8 mouse cellular contexts compared by ENCODE assay signal in the genomic region with DNA sequence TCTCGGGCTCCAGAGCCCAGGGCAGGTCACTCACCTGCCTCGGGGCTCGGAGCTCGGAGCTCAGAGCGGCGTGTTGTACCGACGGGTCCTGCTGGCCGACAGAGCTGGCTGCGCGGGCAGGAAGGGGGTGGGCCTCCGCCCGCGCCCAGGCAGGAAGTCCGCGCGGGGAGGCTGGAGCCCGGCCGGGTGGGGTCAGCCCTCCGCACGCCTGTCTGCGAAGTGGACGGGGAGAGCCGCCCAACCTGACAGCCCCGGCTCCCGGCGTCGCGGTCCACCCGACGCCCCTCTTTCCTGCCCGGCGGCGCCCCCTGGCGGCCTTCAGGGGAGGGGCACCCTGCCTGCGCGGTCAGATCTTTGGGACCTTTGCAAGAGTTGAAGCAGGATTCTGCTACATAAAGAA. TPM values are rescaled to one million over a fixed set of nuclear protein-coding genes. Genes with fewer than 3 reads are reported as not detected.
DNase-seq lines count a peak whose midpoint lies in the region; ATAC-seq lines count a peak whose summit lies in the region.

No protein-coding gene starts in this region.

- H3K27me3 ChIP-seq in embryonic facial prominence, embryonic 10.5 days (replicated peaks; ENCODE audit: low read depth, poor library complexity, severe bottlenecking) = peaks cover 94% of the 10 kb centered on the region
- H3K27me3 ChIP-seq in heart, embryonic 11.5 days (ENCODE audit: control insufficient read depth, insufficient read depth, low read length) = peaks cover 31% of the 10 kb centered on the region
- no peaks in the 10 kb centered on the region for H3K27me3 ChIP-seq in kidney, embryonic 14.5 days (ENCODE audit: control insufficient read depth, insufficient read depth, low read length)
- H3K27me3 ChIP-seq in neural tube, embryonic 13.5 days = peaks cover 59% of the 10 kb centered on the region

- no peaks in the 10 kb centered on the region for H3K9me3 ChIP-seq in embryonic facial prominence, embryonic 10.5 days
- H3K9me3 ChIP-seq in heart, embryonic 11.5 days (replicated peaks; ENCODE audit: control insufficient read depth, low read length) = no peaks in the 10 kb centered on the region
- no peaks in the 10 kb centered on the region for H3K9me3 ChIP-seq in kidney, embryonic 14.5 days (ENCODE audit: control insufficient read depth, low read length)
- H3K9me3 ChIP-seq in neural tube, embryonic 13.5 days = no peaks in the 10 kb centered on the region

- peak overlapping the region; percentile 59 for H3K4me3 ChIP-seq in embryonic facial prominence, embryonic 10.5 days
- H3K4me3 ChIP-seq in heart, embryonic 11.5 days (ENCODE audit: low read depth, low read length) = peak overlapping the region; percentile 49
- H3K4me3 ChIP-seq in kidney, embryonic 14.5 days (ENCODE audit: low read length) = peak overlapping the region; percentile 56
- H3K4me3 ChIP-seq in neural tube, embryonic 13.5 days = peak overlapping the region; percentile 36

- 1% methylated on average over 37 of the region's 37 CpGs for WGBS in embryonic facial prominence, embryonic 10.5 days
- WGBS in heart, embryonic 11.5 days (ENCODE audit: insufficient replicate concordance) = 1% methylated on average over 34 of the region's 37 CpGs
- WGBS in kidney, embryonic 14.5 days = under 1% methylated on average over 33 of the region's 37 CpGs
- 1% methylated on average over 36 of the region's 37 CpGs for WGBS in neural tube, embryonic 13.5 days

- peak overlapping the region; percentile 77 for H3K27ac ChIP-seq in embryonic facial prominence, embryonic 10.5 days (replicated peaks)
- peak overlapping the region; percentile 25 for H3K27ac ChIP-seq in heart, embryonic 11.5 days (ENCODE audit: low read depth, low read length)
- H3K27ac ChIP-seq in kidney, embryonic 14.5 days (ENCODE audit: low read depth, low read length) = peak overlapping the region; percentile 89
- H3K27ac ChIP-seq in neural tube, embryonic 13.5 days (replicated peaks) = peak overlapping the region; percentile 46

- peaks cover 65% of the 10 kb centered on the region for H3K4me1 ChIP-seq in embryonic facial prominence, embryonic 10.5 days
- peaks cover 18% of the 10 kb centered on the region for H3K4me1 ChIP-seq in heart, embryonic 11.5 days (ENCODE audit: control insufficient read depth, insufficient read depth, low read length)
- peaks cover 56% of the 10 kb centered on the region for H3K4me1 ChIP-seq in kidney, embryonic 14.5 days (ENCODE audit: control insufficient read depth, insufficient read depth, low read length)
- H3K4me1 ChIP-seq in neural tube, embryonic 13.5 days (replicated peaks) = peaks cover 34% of the 10 kb centered on the region

- no peaks in the 10 kb centered on the region for H3K36me3 ChIP-seq in embryonic facial prominence, embryonic 10.5 days (replicated peaks)
- no peaks in the 10 kb centered on the region for H3K36me3 ChIP-seq in heart, embryonic 11.5 days (ENCODE audit: control insufficient read depth, insufficient read depth, low read length)
- H3K36me3 ChIP-seq in kidney, embryonic 14.5 days (ENCODE audit: control insufficient read depth, insufficient read depth, low read length) = no peaks in the 10 kb centered on the region
- H3K36me3 ChIP-seq in neural tube, embryonic 13.5 days = no peaks in the 10 kb centered on the region

- H3K9ac ChIP-seq in heart, embryonic 11.5 days (ENCODE audit: low read depth, low read length) = peak overlapping the region; percentile 53
- H3K9ac ChIP-seq in kidney, embryonic 14.5 days (ENCODE audit: low read depth, low read length) = peak overlapping the region; percentile 70
- H3K9ac ChIP-seq in neural tube, embryonic 13.5 days = peak overlapping the region; percentile 61

- DNase-seq in right cerebral cortex, adult 18-20 months = peak; percentile 32
- DNase-seq in right cerebral cortex, postnatal 36 days (ENCODE audit: low spot score in 2 of 2) = no peak
- peak; percentile 88 for DNase-seq in embryonic facial prominence, embryonic 10.5 days (ENCODE audit: low spot score)
- DNase-seq in lung, adult 18-20 months = peak; percentile 87 to 90
- DNase-seq in thymus, adult 18-20 months = peak; percentile 50 to 61

- peak; percentile 78 for ATAC-seq in heart, embryonic 11.5 days (replicated peaks; ENCODE audit: insufficient number of reproducible peaks, low FRiP score, low TSS enrichment)
- ATAC-seq in kidney, embryonic 14.5 days (ENCODE audit: low FRiP score, low TSS enrichment) = peak; percentile 75
- no peak for ATAC-seq in neural tube, embryonic 13.5 days (ENCODE audit: low read depth)

- H3K4me2 ChIP-seq in heart, embryonic 11.5 days = peak overlapping the region; percentile 60
- H3K4me2 ChIP-seq in kidney, embryonic 14.5 days (replicated peaks; ENCODE audit: low read depth, low read length) = peak overlapping the region; percentile 65
- H3K4me2 ChIP-seq in neural tube, embryonic 13.5 days = peak overlapping the region; percentile 49

RNA-seq across cellular contexts. Expression of a gene that starts 20.4 kb away (rescaled TPM):
- polyA plus RNA-seq in embryonic facial prominence, embryonic 10.5 days (2016; fragmentation: Nextera tagmentation; extraction: Ambion mirVana) = 0.28 and 0.41 TPM in 2 replicates
- polyA plus RNA-seq in heart, embryonic 11.5 days (2014; fragmentation: Nextera tagmentation; extraction: Ambion mirVana) = 0.43 and 0.66 TPM in 2 replicates
- 0.87 and 0.89 TPM in 2 replicates for polyA plus RNA-seq in kidney, embryonic 14.5 days (2014; fragmentation: Nextera tagmentation; extraction: Ambion mirVana)
- 0.40 and 0.50 TPM in 2 replicates for polyA plus RNA-seq in neural tube, embryonic 13.5 days (2015; fragmentation: Nextera tagmentation; extraction: Ambion mirVana)

RNA-seq across cellular contexts. Expression of a gene that starts 26.1 kb away (rescaled TPM):
- polyA plus RNA-seq in embryonic facial prominence, embryonic 10.5 days (2016; fragmentation: Nextera tagmentation; extraction: Ambion mirVana) = 10.7 and 11.0 TPM in 2 replicates
- polyA plus RNA-seq in heart, embryonic 11.5 days (2014; fragmentation: Nextera tagmentation; extraction: Ambion mirVana) = 0.30 and 0.51 TPM in 2 replicates
- 5.3 and 5.4 TPM in 2 replicates for polyA plus RNA-seq in kidney, embryonic 14.5 days (2014; fragmentation: Nextera tagmentation; extraction: Ambion mirVana)
- 219 and 314 TPM in 2 replicates for polyA plus RNA-seq in neural tube, embryonic 13.5 days (2015; fragmentation: Nextera tagmentation; extraction: Ambion mirVana)

RNA-seq across cellular contexts. Expression of a gene that starts 27.9 kb away (rescaled TPM):
- polyA plus RNA-seq in embryonic facial prominence, embryonic 10.5 days (2016; fragmentation: Nextera tagmentation; extraction: Ambion mirVana) = 0.49 and 0.54 TPM in 2 replicates
- 0.03 and 0.23 TPM in 2 replicates for polyA plus RNA-seq in heart, embryonic 11.5 days (2014; fragmentation: Nextera tagmentation; extraction: Ambion mirVana)
- polyA plus RNA-seq in kidney, embryonic 14.5 days (2014; fragmentation: Nextera tagmentation; extraction: Ambion mirVana) = 0.95 and 0.97 TPM in 2 replicates
- polyA plus RNA-seq in neural tube, embryonic 13.5 days (2015; fragmentation: Nextera tagmentation; extraction: Ambion mirVana) = 3.4 and 5.4 TPM in 2 replicates

RNA-seq across cellular contexts. Expression of a gene that starts 55.3 kb away (rescaled TPM):
- polyA plus RNA-seq in embryonic facial prominence, embryonic 10.5 days (2016; fragmentation: Nextera tagmentation; extraction: Ambion mirVana) = 12.2 and 13.4 TPM in 2 replicates
- 12.1 and 13.5 TPM in 2 replicates for polyA plus RNA-seq in heart, embryonic 11.5 days (2014; fragmentation: Nextera tagmentation; extraction: Ambion mirVana)
- polyA plus RNA-seq in kidney, embryonic 14.5 days (2014; fragmentation: Nextera tagmentation; extraction: Ambion mirVana) = 25.3 and 41.0 TPM in 2 replicates
- 13.1 and 13.3 TPM in 2 replicates for polyA plus RNA-seq in neural tube, embryonic 13.5 days (2015; fragmentation: Nextera tagmentation; extraction: Ambion mirVana)

Comparison
In these comparisons a context has a peak if more than half of its experiments do, and no peak if none do; other contexts are left out.
1. DNase-seq: peak in right cerebral cortex, adult 18-20 months (single experiment), embryonic facial prominence, embryonic 10.5 days (single experiment), lung, adult 18-20 months (2 of 2) and thymus, adult 18-20 months (2 of 2); none in right cerebral cortex, postnatal 36 days (0 of 2).
2. H3K27ac ChIP-seq: peak in every context shown above with its lines; median percentile 89 in kidney, embryonic 14.5 days; 77 in embryonic facial prominence, embryonic 10.5 days; 46 in neural tube, embryonic 13.5 days; 25 in heart, embryonic 11.5 days.
3. RNA of a gene that starts 26.1 kb away (polyA plus RNA-seq): 219 to 314 TPM in neural tube, embryonic 13.5 days; 10.7 to 11.0 TPM in embryonic facial prominence, embryonic 10.5 days, 5.3 to 5.4 TPM in kidney, embryonic 14.5 days and 0.30 to 0.51 TPM in heart, embryonic 11.5 days; every median in the first group is over 10 times any median in the second.
4. Peak in every context shown above with its lines, with median percentiles within 50 percentile points of each other: H3K4me3 ChIP-seq, H3K4me2 ChIP-seq and H3K9ac ChIP-seq.